Comparison of ENCODE assay signal across 26 mouse cellular contexts in the genomic region with DNA sequence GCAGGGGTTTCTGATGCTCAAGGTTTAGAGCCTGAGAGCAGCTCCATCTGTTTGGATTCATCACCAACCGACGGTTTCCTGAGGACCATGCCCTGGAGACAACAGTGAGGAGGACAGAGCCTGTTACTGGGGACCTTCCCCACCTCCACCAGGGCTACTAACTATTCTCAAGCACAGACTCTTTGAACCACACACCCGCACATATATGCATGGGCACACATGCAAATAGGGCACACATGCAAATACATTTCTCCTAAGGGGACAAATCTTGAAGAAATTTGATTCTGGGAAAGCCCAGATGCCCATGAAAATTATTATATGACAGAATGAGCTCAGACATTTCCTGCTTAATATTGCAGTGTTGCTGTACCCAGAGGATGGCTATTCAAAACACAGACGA.
DNase-seq lines count a peak whose midpoint lies in the region; TF ChIP-seq lines count a peak whose summit lies in the region.
"Had no signal": no experiment of that assay in that cellular context is flagged by ENCODE, and none has a peak within 500 bp of the region (broad histone marks: within the 10 kb centered on the region; RNA-seq: fewer than 3 reads in every experiment).

No protein-coding gene starts in this region.

- TF ChIP-seq POLR2A in CH12.LX (IDR thresholded peaks at IDR 0.05; ENCODE audit: low read depth, low read length) = peak; percentile 65

- H3K4me1 ChIP-seq in CH12.LX (ENCODE audit: control insufficient read depth in 1 of 2, insufficient read depth in 2 of 2) = peaks cover 36 to 58% of the 10 kb centered on the region in 2 experiments
- H3K4me1 ChIP-seq in limb, embryonic 10.5 days = no peaks in the 10 kb centered on the region
- H3K4me1 ChIP-seq: embryonic facial prominence, embryonic 13.5 days; forebrain, embryonic 12.5 days; forebrain, embryonic 15.5 days; heart, embryonic 10.5 days; heart, embryonic 13.5 days; hindbrain, embryonic 13.5 days had no signal

- TF ChIP-seq RAD21 in CH12.LX (IDR thresholded peaks at IDR 0.05; ENCODE audit: low read depth, low read length) = peak; percentile 16

- no peak overlapping the region for H3K4me3 ChIP-seq in CH12.LX (replicated peaks in 1 of 3; ENCODE audit: low read depth in 2 of 3, low read length in 2 of 3, poor library complexity in 1 of 3)
- H3K4me3 ChIP-seq in limb, embryonic 10.5 days = no peak overlapping the region
- H3K4me3 ChIP-seq: embryonic facial prominence, embryonic 10.5 days; embryonic facial prominence, embryonic 13.5 days; erythroblast, embryonic 14.5 days; forebrain, embryonic 12.5 days; forebrain, embryonic 15.5 days; heart, adult 2 months; heart, embryonic 10.5 days; heart, embryonic 13.5 days; hindbrain, embryonic 13.5 days had no signal

- peak; percentile 88 for TF ChIP-seq EP300 in CH12.LX (IDR thresholded peaks at IDR 0.05; ENCODE audit: low read length)

- in situ Hi-C loops in CH12.LX (cut with MboI; ENCODE audit: low pct_ligation_motif_present, low pct_unique_long_range_greater_than_20kb, low sequenced_read_pairs) = no loop called here

- H3K9ac ChIP-seq in CH12.LX (ENCODE audit: insufficient read depth, low read depth) = no peak overlapping the region
- H3K9ac ChIP-seq: embryonic facial prominence, embryonic 13.5 days; forebrain, embryonic 12.5 days; forebrain, embryonic 15.5 days; heart, embryonic 13.5 days; hindbrain, embryonic 13.5 days had no signal

- dilution Hi-C loops in CH12.LX (cut with MboI; ENCODE audit: extremely low pct_ligation_motif_present, extremely low pct_unique_long_range_greater_than_20kb, low sequenced_read_pairs) = no loop called here

- 88% methylated on average over 4 of the region's 4 CpGs for WGBS in limb, embryonic 10.5 days

- peaks cover 5% of the 10 kb centered on the region for H3K9me3 ChIP-seq in CH12.LX (replicated peaks; ENCODE audit: low read length)
- no peaks in the 10 kb centered on the region for H3K9me3 ChIP-seq in limb, embryonic 10.5 days (replicated peaks)
- H3K9me3 ChIP-seq: embryonic facial prominence, embryonic 10.5 days; forebrain, embryonic 12.5 days; forebrain, embryonic 15.5 days; heart, embryonic 10.5 days; heart, embryonic 13.5 days; hindbrain, embryonic 13.5 days had no signal

- TF ChIP-seq CTCF in CH12.LX (conservative IDR thresholded peaks at IDR 0.05 in 1 of 2, IDR thresholded peaks at IDR 0.05 in 1 of 2; ENCODE audit: low read depth in 2 of 2, low read length in 2 of 2) = no peak

- H3K79me2 ChIP-seq in CH12.LX (replicated peaks; ENCODE audit: control insufficient read depth, extremely low read depth, insufficient read depth, poor library complexity, severe bottlenecking) = no peaks in the 10 kb centered on the region

- H3K4me2 ChIP-seq in CH12.LX (ENCODE audit: insufficient read depth, low read depth, poor library complexity, severe bottlenecking) = peak overlapping the region; percentile 64
- H3K4me2 ChIP-seq: embryonic facial prominence, embryonic 13.5 days; forebrain, embryonic 12.5 days; forebrain, embryonic 15.5 days; heart, embryonic 13.5 days; hindbrain, embryonic 13.5 days had no signal

- H3K36me3 ChIP-seq in CH12.LX (replicated peaks in 1 of 2; ENCODE audit: control insufficient read depth in 1 of 2, insufficient read depth in 1 of 2, low read length in 1 of 2) = no peaks in the 10 kb centered on the region
- H3K36me3 ChIP-seq in splenic B cell, adult 2 months (ENCODE audit: control insufficient read depth, insufficient read depth, low read length, poor library complexity, severe bottlenecking) = no peaks in the 10 kb centered on the region; the same call in 1 of the 2 replicates
- H3K36me3 ChIP-seq in limb, embryonic 10.5 days = no peaks in the 10 kb centered on the region
- H3K36me3 ChIP-seq: embryonic facial prominence, embryonic 10.5 days; embryonic facial prominence, embryonic 13.5 days; forebrain, embryonic 12.5 days; forebrain, embryonic 15.5 days; heart, embryonic 10.5 days; heart, embryonic 13.5 days; hindbrain, embryonic 13.5 days had no signal

- DNase-seq in spleen, adult 18-20 months = peak; percentile 32 to 34
- DNase-seq in spleen, adult 12 weeks (ENCODE audit: low spot score) = no peak
- DNase-seq in thymus, postnatal 4 days = peak; percentile 3
- no peak for DNase-seq in thymus, postnatal 14 days
- peak; percentile 97 for DNase-seq in CH12.LX (ENCODE audit: extremely low read depth)
- DNase-seq in splenic B cell, adult 2 months (ENCODE audit: low read depth, low spot score) = peak; percentile 65
- DNase-seq in limb, embryonic 10.5 days (ENCODE audit: low spot score) = no peak
- DNase-seq in kidney, postnatal 10 days = no peak
- DNase-seq: adrenal gland, adult 2 months; adrenal gland, postnatal 14 days; cerebellum, adult 11 months; cerebellum, adult 2 months; cerebellum, adult 9-11 months; cerebellum, postnatal 36 days; embryo, embryonic 11 days; gastrocnemius, postnatal 25 days; heart, adult 2 months; heart, postnatal 14 days had no signal

- peak overlapping the region; percentile 96 for H3K27ac ChIP-seq in CH12.LX (ENCODE audit: insufficient read depth, low read depth)
- no peak overlapping the region for H3K27ac ChIP-seq in limb, embryonic 10.5 days
- H3K27ac ChIP-seq: embryonic facial prominence, embryonic 10.5 days; embryonic facial prominence, embryonic 13.5 days; forebrain, embryonic 12.5 days; forebrain, embryonic 15.5 days; heart, adult 2 months; heart, embryonic 10.5 days; heart, embryonic 13.5 days; hindbrain, embryonic 13.5 days had no signal

- no peaks in the 10 kb centered on the region for H3K27me3 ChIP-seq in CH12.LX (replicated peaks)
- H3K27me3 ChIP-seq in splenic B cell, adult 2 months (ENCODE audit: control insufficient read depth, insufficient read depth, low read length, poor library complexity, severe bottlenecking) = no peaks in the 10 kb centered on the region
- H3K27me3 ChIP-seq in limb, embryonic 10.5 days (ENCODE audit: low read depth, poor library complexity, severe bottlenecking) = no peaks in the 10 kb centered on the region
- H3K27me3 ChIP-seq: embryonic facial prominence, embryonic 13.5 days; forebrain, embryonic 12.5 days; forebrain, embryonic 15.5 days; heart, embryonic 13.5 days; hindbrain, embryonic 13.5 days had no signal

TF ChIP-seq in CH12.LX, 34 proteins besides CTCF, POLR2A, EP300 and RAD21:
- no peak for TF ChIP-seq PAX5 (IDR thresholded peaks at IDR 0.05; ENCODE audit: low read length)
- peak; percentile 38; the same call in 1 of the 2 replicates for TF ChIP-seq SIN3A (IDR thresholded peaks at IDR 0.05; ENCODE audit: low read length)
- TF ChIP-seq ZC3H11A (IDR thresholded peaks at IDR 0.05; ENCODE audit: low read depth, low read length) = no peak
- no peak for TF ChIP-seq HCFC1 (IDR thresholded peaks at IDR 0.05; ENCODE audit: low read depth, low read length)
- TF ChIP-seq UBTF (IDR thresholded peaks at IDR 0.05; ENCODE audit: low read depth, low read length) = no peak
- TF ChIP-seq ELF1 (IDR thresholded peaks at IDR 0.05; ENCODE audit: low read depth, low read length) = no peak
- TF ChIP-seq MAZ (IDR thresholded peaks at IDR 0.05; ENCODE audit: low read depth, low read length) = no peak
- peak; percentile 92 for TF ChIP-seq ETS1 (conservative IDR thresholded peaks at IDR 0.05; ENCODE audit: low read depth, low read length)
- no peak for TF ChIP-seq MYC (IDR thresholded peaks at IDR 0.05; ENCODE audit: low read depth, low read length)
- peak; percentile 72 for TF ChIP-seq JUND (conservative IDR thresholded peaks at IDR 0.05; ENCODE audit: low read depth, low read length)
- TF ChIP-seq CHD1 (IDR thresholded peaks at IDR 0.05; ENCODE audit: low read depth, low read length) = no peak
- no peak for TF ChIP-seq ZKSCAN1 (IDR thresholded peaks at IDR 0.05; ENCODE audit: borderline replicate concordance, low read depth, low read length)
- no peak for TF ChIP-seq KAT2A (IDR thresholded peaks at IDR 0.05; ENCODE audit: insufficient replicate concordance, low read length)
- no peak for TF ChIP-seq NELFE (IDR thresholded peaks at IDR 0.05; ENCODE audit: low read depth, low read length)
- no peak for TF ChIP-seq RCOR1 (conservative IDR thresholded peaks at IDR 0.05; ENCODE audit: low read depth, low read length)
- 0 out of 2 replicates have a peak, but pooled peaks have one; percentile 33 for TF ChIP-seq MAFK (IDR thresholded peaks at IDR 0.05; ENCODE audit: insufficient replicate concordance, low read length)
- TF ChIP-seq CHD2 (IDR thresholded peaks at IDR 0.05; ENCODE audit: low read length) = peak; percentile 62
- TF ChIP-seq MAX (IDR thresholded peaks at IDR 0.05; ENCODE audit: low read length) = no peak
- TF ChIP-seq JUN (IDR thresholded peaks at IDR 0.05; ENCODE audit: insufficient read depth, low read depth, low read length) = peak; percentile 48
- TF ChIP-seq E2F4 (IDR thresholded peaks at IDR 0.05; ENCODE audit: insufficient replicate concordance, low read depth, low read length) = no peak
- no peak for TF ChIP-seq USF2 (conservative IDR thresholded peaks at IDR 0.05; ENCODE audit: low read depth, low read length)
- no peak for TF ChIP-seq GABPA (IDR thresholded peaks at IDR 0.05; ENCODE audit: insufficient replicate concordance, low read depth, low read length)
- no peak for TF ChIP-seq NRF1 (IDR thresholded peaks at IDR 0.05; ENCODE audit: low read depth, low read length)
- TF ChIP-seq SMC3 (IDR thresholded peaks at IDR 0.05; ENCODE audit: low read depth, low read length) = peak; percentile 17; the same call in 1 of the 2 replicates
- no peak for TF ChIP-seq MXI1 (IDR thresholded peaks at IDR 0.05; ENCODE audit: low read depth, low read length)
- peak; percentile 86 for TF ChIP-seq MEF2A (IDR thresholded peaks at IDR 0.05; ENCODE audit: borderline replicate concordance, low read depth, low read length)
- TF ChIP-seq ZNF384 (IDR thresholded peaks at IDR 0.05; ENCODE audit: low read depth, low read length) = no peak
- TF ChIP-seq TBP (conservative IDR thresholded peaks at IDR 0.05; ENCODE audit: low read depth, low read length) = peak; percentile 90
- peak; percentile 89 for TF ChIP-seq BHLHE40 (IDR thresholded peaks at IDR 0.05; ENCODE audit: low read depth, low read length)
- peak; percentile 85; the same call in 1 of the 2 replicates for TF ChIP-seq TCF12 (IDR thresholded peaks at IDR 0.05; ENCODE audit: low read depth, low read length)
- no peak for TF ChIP-seq ZMIZ1 (IDR thresholded peaks at IDR 0.05; ENCODE audit: low read depth, low read length)
- TF ChIP-seq USF1 (IDR thresholded peaks at IDR 0.05; ENCODE audit: low read depth, low read length) = no peak
- TF ChIP-seq IRF4 (IDR thresholded peaks at IDR 0.05; ENCODE audit: low read depth, low read length) = peak; percentile 68
- TF ChIP-seq POLR2AphosphoS2 (IDR thresholded peaks at IDR 0.05; ENCODE audit: low read depth, low read length) = no peak

Comparison
In these comparisons a context has a peak if more than half of its experiments do, and no peak if none do; other contexts are left out.
1. DNase-seq: peak in spleen, adult 18-20 months (2 of 2), thymus, postnatal 4 days (single experiment), CH12.LX (single experiment) and splenic B cell, adult 2 months (single experiment); none in spleen, adult 12 weeks (single experiment), thymus, postnatal 14 days (single experiment), limb, embryonic 10.5 days (single experiment) and kidney, postnatal 10 days (single experiment).